10 mouse cellular contexts compared by ENCODE assay signal in the genomic region with DNA sequence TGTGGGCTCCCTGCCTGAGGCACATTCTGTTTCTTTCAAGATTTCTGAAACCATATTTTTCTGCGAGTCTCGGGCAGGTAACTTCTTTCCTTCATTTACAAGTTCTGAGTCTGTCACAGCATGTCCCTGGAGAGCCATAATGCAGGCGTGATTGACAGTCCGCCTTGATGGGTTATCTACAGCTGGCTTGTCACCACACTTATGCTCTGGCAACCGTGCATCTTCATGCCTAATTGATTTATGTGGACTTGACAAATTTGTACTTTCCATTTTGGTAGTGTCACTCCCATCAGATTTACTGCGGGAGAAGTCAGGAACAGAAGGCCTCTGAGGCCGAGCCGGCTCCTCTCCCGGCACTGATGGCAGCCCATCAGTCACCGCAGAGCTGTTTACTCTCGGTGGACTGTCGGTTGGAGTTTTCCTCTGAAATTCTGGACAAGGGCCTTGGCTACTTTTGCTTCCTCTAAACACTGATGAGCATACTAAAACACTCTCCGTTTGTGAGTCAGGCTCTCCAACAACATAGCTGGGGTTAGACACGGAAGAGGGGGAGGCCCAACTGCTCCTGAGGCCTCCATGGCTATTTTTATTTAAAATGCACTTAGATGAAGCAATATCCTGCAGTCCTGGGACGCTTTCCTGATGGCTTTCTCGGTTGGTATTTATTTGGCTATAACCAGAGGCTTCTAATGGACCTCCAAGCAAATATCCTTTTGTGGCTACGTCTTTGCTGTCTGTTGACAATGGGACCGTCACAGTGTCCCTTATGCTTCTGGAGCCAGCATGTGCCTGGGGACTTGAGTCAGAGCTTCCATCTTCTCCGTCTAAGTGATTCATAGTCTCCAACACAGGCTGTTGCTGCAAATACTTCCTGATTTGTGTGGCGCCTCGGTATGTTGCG. TPM values are rescaled to one million over a fixed set of nuclear protein-coding genes. Genes with fewer than 3 reads are reported as not detected.
DNase-seq lines count a peak whose midpoint lies in the region; ATAC-seq and TF ChIP-seq lines count a peak whose summit lies in the region.
"Had no signal": no experiment of that assay in that cellular context is flagged by ENCODE, and none has a peak within 500 bp of the region (broad histone marks: within the 10 kb centered on the region; RNA-seq: fewer than 3 reads in every experiment).

No protein-coding gene starts in this region.

- H3K27me3 ChIP-seq in intestine, postnatal 0 days (replicated peaks; ENCODE audit: control insufficient read depth, insufficient read depth, low read length) = no peaks in the 10 kb centered on the region
- H3K27me3 ChIP-seq in lung, postnatal 0 days (replicated peaks; ENCODE audit: insufficient read depth, low read length) = no peaks in the 10 kb centered on the region
- H3K27me3 ChIP-seq in stomach, postnatal 0 days (ENCODE audit: control insufficient read depth, insufficient read depth, low read length) = no peaks in the 10 kb centered on the region
- H3K27me3 ChIP-seq: heart, embryonic 13.5 days; liver, embryonic 13.5 days had no signal

- no peaks in the 10 kb centered on the region for H3K9me3 ChIP-seq in intestine, postnatal 0 days (ENCODE audit: control insufficient read depth)
- no peaks in the 10 kb centered on the region for H3K9me3 ChIP-seq in lung, postnatal 0 days (ENCODE audit: low read length)
- H3K9me3 ChIP-seq in stomach, postnatal 0 days (ENCODE audit: control insufficient read depth, low read length) = no peaks in the 10 kb centered on the region
- H3K9me3 ChIP-seq: heart, embryonic 13.5 days; liver, embryonic 13.5 days had no signal

- no peak overlapping the region for H3K4me3 ChIP-seq in lung, adult 2 months (replicated peaks; ENCODE audit: extremely low read depth, low read depth, low read length)
- H3K4me3 ChIP-seq in intestine, postnatal 0 days (ENCODE audit: low read depth, low read length) = no peak overlapping the region
- H3K4me3 ChIP-seq in lung, postnatal 0 days (ENCODE audit: low read depth, low read length) = no peak overlapping the region
- no peak overlapping the region for H3K4me3 ChIP-seq in stomach, postnatal 0 days (ENCODE audit: low read depth, low read length)
- H3K4me3 ChIP-seq: heart, embryonic 13.5 days; liver, embryonic 13.5 days had no signal

- 29% methylated on average over 22 of the region's 22 CpGs for WGBS in lung, adult 2 months
- 56% methylated on average over 22 of the region's 22 CpGs for WGBS in intestine, postnatal 0 days
- 36% methylated on average over 22 of the region's 22 CpGs for WGBS in lung, postnatal 0 days
- 36% methylated on average over 22 of the region's 22 CpGs for WGBS in stomach, postnatal 0 days

- TF ChIP-seq EP300 in lung, postnatal 0 days (IDR thresholded peaks at IDR 0.05) = peak; percentile 49
- peak; percentile 56 for TF ChIP-seq EP300 in stomach, postnatal 0 days (optimal IDR thresholded peaks at IDR 0.05)

- TF ChIP-seq POLR2A in lung, adult 2 months (IDR thresholded peaks at IDR 0.05; ENCODE audit: borderline replicate concordance, extremely low read depth, low read depth, low read length) = no peak

- H3K9ac ChIP-seq in intestine, postnatal 0 days (ENCODE audit: low read depth, low read length) = no peak overlapping the region
- H3K9ac ChIP-seq in lung, postnatal 0 days (replicated peaks; ENCODE audit: low read depth) = no peak overlapping the region
- no peak overlapping the region for H3K9ac ChIP-seq in stomach, postnatal 0 days (ENCODE audit: low read length)
- H3K9ac ChIP-seq: heart, embryonic 13.5 days; liver, embryonic 13.5 days had no signal

- no peaks in the 10 kb centered on the region for H3K4me1 ChIP-seq in lung, adult 2 months (ENCODE audit: control insufficient read depth, insufficient read depth, low read length)
- H3K4me1 ChIP-seq in intestine, postnatal 0 days (replicated peaks; ENCODE audit: control insufficient read depth, insufficient read depth, low read length) = no peaks in the 10 kb centered on the region
- no peaks in the 10 kb centered on the region for H3K4me1 ChIP-seq in lung, postnatal 0 days (ENCODE audit: insufficient read depth, low read depth, low read length)
- H3K4me1 ChIP-seq in stomach, postnatal 0 days (replicated peaks; ENCODE audit: control insufficient read depth, insufficient read depth) = no peaks in the 10 kb centered on the region
- H3K4me1 ChIP-seq: heart, embryonic 13.5 days; liver, embryonic 13.5 days had no signal

- TF ChIP-seq CTCF in lung, adult 2 months (IDR thresholded peaks at IDR 0.05; ENCODE audit: insufficient read depth, low read length) = no peak
- TF ChIP-seq CTCF in intestine, postnatal 0 days (IDR thresholded peaks at IDR 0.05; ENCODE audit: low read depth) = no peak
- TF ChIP-seq CTCF in lung, postnatal 0 days (IDR thresholded peaks at IDR 0.05) = no peak
- TF ChIP-seq CTCF in stomach, postnatal 0 days (IDR thresholded peaks at IDR 0.05; ENCODE audit: low read depth) = no peak

- DNase-seq in lung, adult 18-20 months = peak; percentile 28 to 36
- no peak for DNase-seq in lung, adult 2 months
- peak; percentile 74 for DNase-seq in lung, postnatal 0 days (ENCODE audit: low spot score)
- no peak for DNase-seq in stomach, postnatal 0 days (ENCODE audit: low spot score)
- no peak for DNase-seq in urinary bladder, adult 2 months (ENCODE audit: low spot score)
- DNase-seq: liver, embryonic 13.5 days; retina, postnatal 1 day had no signal

- H3K36me3 ChIP-seq in intestine, postnatal 0 days (ENCODE audit: control insufficient read depth, insufficient read depth) = no peaks in the 10 kb centered on the region
- no peaks in the 10 kb centered on the region for H3K36me3 ChIP-seq in lung, postnatal 0 days (ENCODE audit: insufficient read depth, low read length)
- peaks cover 8% of the 10 kb centered on the region for H3K36me3 ChIP-seq in stomach, postnatal 0 days (ENCODE audit: control insufficient read depth, insufficient read depth, low read length)
- H3K36me3 ChIP-seq: liver, embryonic 13.5 days had no signal

- ATAC-seq in intestine, postnatal 0 days = no peak
- peak; percentile 89 for ATAC-seq in lung, postnatal 0 days
- ATAC-seq in stomach, postnatal 0 days (ENCODE audit: low FRiP score, low TSS enrichment) = peak; percentile 84
- no peak for ATAC-seq in inflammation-experienced regulatory T-cells, adult 6 months

- peak overlapping the region; percentile 21; the same call in 1 of the 2 replicates for H3K4me2 ChIP-seq in intestine, postnatal 0 days (replicated peaks; ENCODE audit: low read depth)
- peak overlapping the region; percentile 18; the same call in 1 of the 2 replicates for H3K4me2 ChIP-seq in lung, postnatal 0 days (replicated peaks; ENCODE audit: low read depth, low read length)
- H3K4me2 ChIP-seq in stomach, postnatal 0 days (replicated peaks; ENCODE audit: low read depth) = 0 out of 2 replicates have a peak overlapping the region, but pooled peaks have one; percentile 1
- H3K4me2 ChIP-seq: heart, embryonic 13.5 days; liver, embryonic 13.5 days had no signal

- no peak overlapping the region for H3K27ac ChIP-seq in intestine, postnatal 0 days (ENCODE audit: low read depth, low read length)
- H3K27ac ChIP-seq in lung, postnatal 0 days (ENCODE audit: low read length) = peak overlapping the region; percentile 52
- peak overlapping the region; percentile 84 for H3K27ac ChIP-seq in stomach, postnatal 0 days (replicated peaks)
- H3K27ac ChIP-seq: heart, embryonic 13.5 days; liver, embryonic 13.5 days had no signal

RNA-seq across cellular contexts. Expression of a gene that starts 41.2 kb away (rescaled TPM):
- polyA plus RNA-seq in lung, adult 2 months (2012; rRNA removed) = 9.4 and 21.5 TPM in 2 replicates
- 3.1 and 3.2 TPM in 2 replicates for polyA plus RNA-seq in intestine, postnatal 0 days (2015; fragmentation: Nextera tagmentation; extraction: Ambion mirVana)
- 6.0 and 7.3 TPM in 2 replicates for polyA plus RNA-seq in lung, postnatal 0 days (2015; fragmentation: Nextera tagmentation; extraction: Ambion mirVana)
- 6.3 and 7.3 TPM in 2 replicates for polyA plus RNA-seq in stomach, postnatal 0 days (2015; fragmentation: Nextera tagmentation; extraction: Ambion mirVana)
- polyA plus RNA-seq in inflammation-experienced regulatory T-cells, adult 6 months (2017; shearing (Covaris generic)) = 10 to 100 TPM; 14.0 to 15.8 (median 14.6) TPM
- 25.8 and 31.1 TPM in 2 replicates for polyA plus RNA-seq in urinary bladder, adult 2 months (2012; rRNA removed)

Comparison
In these comparisons a context has a peak if more than half of its experiments do, and no peak if none do; other contexts are left out.
1. DNase-seq: peak in lung, adult 18-20 months (2 of 2) and lung, postnatal 0 days (single experiment); none in lung, adult 2 months (single experiment), stomach, postnatal 0 days (single experiment) and urinary bladder, adult 2 months (single experiment).
2. ATAC-seq: peak in lung, postnatal 0 days (single experiment) and stomach, postnatal 0 days (single experiment); none in intestine, postnatal 0 days (single experiment) and inflammation-experienced regulatory T-cells, adult 6 months (single experiment).
3. Peak in every context shown above with its lines, with median percentiles within 50 percentile points of each other: H3K4me2 ChIP-seq.